Mouse (Mus musculus): ENCODE measurements around the gene Rad54l. TPM values are rescaled to one million over a fixed set of nuclear protein-coding genes. Genes with fewer than 3 reads are reported as not detected.

Rad54l gene
- polyA plus RNA-seq, 1 experiment from 2014 or later = 18.8 TPM

- Histone ChIP-seq H3K27me3 (replicated peaks; ENCODE audit: control insufficient read depth, insufficient read depth, low read length) (no peaks in the 10 kb centered on the region), H3K9ac (replicated peaks; ENCODE audit: low read depth, low read length) (no peak overlapping the region), H3K9me3 (ENCODE audit: control insufficient read depth, low read length) (no peaks in the 10 kb centered on the region), H3K4me1 (replicated peaks; ENCODE audit: control insufficient read depth, insufficient read depth, low read length) (peaks cover 15% of the 10 kb centered on the region), H3K4me3 (replicated peaks; ENCODE audit: low read length) (peak overlapping the region; percentile 77), H3K4me2 (ENCODE audit: low read length) (peak overlapping the region; percentile 95), H3K36me3 (ENCODE audit: control insufficient read depth, insufficient read depth) (no peaks in the 10 kb centered on the region), H3K27ac (ENCODE audit: low read length) (no peak overlapping the region)
- peak; percentile 5; the same call in 1 of the 2 replicates for ATAC-seq
- 12% methylated on average over 7 of the region's 7 CpGs for WGBS
These were observed 19.9 kb upstream of the Rad54l start for GRCm38 (mm10) chr4:116143317-116143811.

- Histone ChIP-seq H3K9ac (replicated peaks; ENCODE audit: low read depth, low read length) (no peak overlapping the region), H3K36me3 (ENCODE audit: control insufficient read depth, insufficient read depth) (no peaks in the 10 kb centered on the region), H3K27me3 (replicated peaks; ENCODE audit: control insufficient read depth, insufficient read depth, low read length) (no peaks in the 10 kb centered on the region), H3K27ac (ENCODE audit: low read length) (no peak overlapping the region), H3K4me2 (ENCODE audit: low read length) (no peak overlapping the region), H3K9me3 (ENCODE audit: control insufficient read depth, low read length) (no peaks in the 10 kb centered on the region), H3K4me3 (replicated peaks; ENCODE audit: low read length) (no peak overlapping the region), H3K4me1 (replicated peaks; ENCODE audit: control insufficient read depth, insufficient read depth, low read length) (peaks cover 15% of the 10 kb centered on the region)
- 81% methylated on average over 7 of the region's 7 CpGs for WGBS
- ATAC-seq = no peak
These were observed 18.8 kb upstream of the Rad54l start for GRCm38 (mm10) chr4:116142269-116142668.

- Histone ChIP-seq H3K9ac (replicated peaks; ENCODE audit: low read depth, low read length) (no peak overlapping the region), H3K27me3 (replicated peaks; ENCODE audit: control insufficient read depth, insufficient read depth, low read length) (no peaks in the 10 kb centered on the region), H3K4me2 (ENCODE audit: low read length) (no peak overlapping the region), H3K27ac (ENCODE audit: low read length) (no peak overlapping the region), H3K4me3 (replicated peaks; ENCODE audit: low read length) (no peak overlapping the region), H3K9me3 (ENCODE audit: control insufficient read depth, low read length) (no peaks in the 10 kb centered on the region), H3K4me1 (replicated peaks; ENCODE audit: control insufficient read depth, insufficient read depth, low read length) (peaks cover 15% of the 10 kb centered on the region), H3K36me3 (ENCODE audit: control insufficient read depth, insufficient read depth) (no peaks in the 10 kb centered on the region)
- 81% methylated on average over 1 of the region's 1 CpGs for whole genome bisulfite sequencing
- no peak for ATAC-seq
These were observed 18.2 kb upstream of the Rad54l start for GRCm38 (mm10) chr4:116141736-116142135.

- WGBS = 83% methylated on average over 7 of the region's 7 CpGs
- H3K9ac ChIP-seq (replicated peaks; ENCODE audit: low read depth, low read length) = no peak overlapping the region
These were observed 17.5 kb upstream of the Rad54l start for GRCm38 (mm10) chr4:116140801-116141574.

GRCm38 (mm10) chr4:116137421-116137996 is 14.0 kb upstream of the Rad54l start:
- Histone ChIP-seq H3K9me3 (ENCODE audit: control insufficient read depth, low read length) (no peaks in the 10 kb centered on the region), H3K4me3 (replicated peaks; ENCODE audit: low read length) (no peak overlapping the region), H3K36me3 (ENCODE audit: control insufficient read depth, insufficient read depth) (no peaks in the 10 kb centered on the region), H3K27me3 (replicated peaks; ENCODE audit: control insufficient read depth, insufficient read depth, low read length) (no peaks in the 10 kb centered on the region), H3K4me1 (replicated peaks; ENCODE audit: control insufficient read depth, insufficient read depth, low read length) (no peaks in the 10 kb centered on the region), H3K27ac (ENCODE audit: low read length) (no peak overlapping the region), H3K4me2 (ENCODE audit: low read length) (no peak overlapping the region), H3K9ac (replicated peaks; ENCODE audit: low read depth, low read length) (no peak overlapping the region)
- WGBS = 56% methylated on average over 13 of the region's 13 CpGs
- no peak for ATAC-seq

More at GRCm38 (mm10) chr4:116140801-116141574, 17.5 kb upstream of the Rad54l start:
- Histone ChIP-seq H3K9me3 (ENCODE audit: control insufficient read depth, low read length) (no peaks in the 10 kb centered on the region), H3K36me3 (ENCODE audit: control insufficient read depth, insufficient read depth) (no peaks in the 10 kb centered on the region), H3K4me3 (replicated peaks; ENCODE audit: low read length) (no peak overlapping the region), H3K27ac (ENCODE audit: low read length) (no peak overlapping the region), H3K27me3 (replicated peaks; ENCODE audit: control insufficient read depth, insufficient read depth, low read length) (no peaks in the 10 kb centered on the region), H3K4me1 (replicated peaks; ENCODE audit: control insufficient read depth, insufficient read depth, low read length) (peaks cover 15% of the 10 kb centered on the region), H3K4me2 (ENCODE audit: low read length) (no peak overlapping the region)
- no peak for ATAC-seq

- Histone ChIP-seq H3K27me3 (replicated peaks; ENCODE audit: control insufficient read depth, insufficient read depth, low read length) (no peaks in the 10 kb centered on the region), H3K9ac (replicated peaks; ENCODE audit: low read depth, low read length) (no peak overlapping the region), H3K36me3 (ENCODE audit: control insufficient read depth, insufficient read depth) (no peaks in the 10 kb centered on the region), H3K4me2 (ENCODE audit: low read length) (no peak overlapping the region), H3K4me1 (replicated peaks; ENCODE audit: control insufficient read depth, insufficient read depth, low read length) (no peaks in the 10 kb centered on the region), H3K4me3 (replicated peaks; ENCODE audit: low read length) (no peak overlapping the region), H3K27ac (ENCODE audit: low read length) (no peak overlapping the region), H3K9me3 (ENCODE audit: control insufficient read depth, low read length) (no peaks in the 10 kb centered on the region)
- ATAC-seq = peak; percentile 33; the same call in 1 of the 2 replicates
- 26% methylated on average over 2 of the region's 2 CpGs for WGBS
These were observed 11.5 kb upstream of the Rad54l start for GRCm38 (mm10) chr4:116134990-116135389.

GRCm38 (mm10) chr4:116133126-116133525 is 9.6 kb upstream of the Rad54l start:
- H3K27ac ChIP-seq (ENCODE audit: low read length) = no peak overlapping the region
- no peak overlapping the region for H3K9ac ChIP-seq (replicated peaks; ENCODE audit: low read depth, low read length)
- H3K4me1 ChIP-seq (replicated peaks; ENCODE audit: control insufficient read depth, insufficient read depth, low read length) = no peaks in the 10 kb centered on the region
- no peak overlapping the region for H3K4me2 ChIP-seq (ENCODE audit: low read length)
- H3K27me3 ChIP-seq (replicated peaks; ENCODE audit: control insufficient read depth, insufficient read depth, low read length) = no peaks in the 10 kb centered on the region
- 87% methylated on average over 4 of the region's 4 CpGs for WGBS
- H3K9me3 ChIP-seq (ENCODE audit: control insufficient read depth, low read length) = no peaks in the 10 kb centered on the region
- H3K36me3 ChIP-seq (ENCODE audit: control insufficient read depth, insufficient read depth) = no peaks in the 10 kb centered on the region
- ATAC-seq = no peak
- H3K4me3 ChIP-seq (replicated peaks; ENCODE audit: low read length) = no peak overlapping the region

- H3K9ac ChIP-seq (replicated peaks; ENCODE audit: low read depth, low read length) = no peak overlapping the region
- no peak overlapping the region for H3K4me2 ChIP-seq (ENCODE audit: low read length)
- H3K27me3 ChIP-seq (replicated peaks; ENCODE audit: control insufficient read depth, insufficient read depth, low read length) = no peaks in the 10 kb centered on the region
- H3K36me3 ChIP-seq (ENCODE audit: control insufficient read depth, insufficient read depth) = no peaks in the 10 kb centered on the region
- H3K4me1 ChIP-seq (replicated peaks; ENCODE audit: control insufficient read depth, insufficient read depth, low read length) = peaks cover 11% of the 10 kb centered on the region
- WGBS = 75% methylated on average over 6 of the region's 6 CpGs
- no peaks in the 10 kb centered on the region for H3K9me3 ChIP-seq (ENCODE audit: control insufficient read depth, low read length)
- H3K4me3 ChIP-seq (replicated peaks; ENCODE audit: low read length) = no peak overlapping the region
- no peak for ATAC-seq
- H3K27ac ChIP-seq (ENCODE audit: low read length) = no peak overlapping the region
These were observed 4.5 kb upstream of the Rad54l start for GRCm38 (mm10) chr4:116127956-116128355.

- H3K27me3 ChIP-seq (replicated peaks; ENCODE audit: control insufficient read depth, insufficient read depth, low read length) = no peaks in the 10 kb centered on the region
- no peak overlapping the region for H3K4me2 ChIP-seq (ENCODE audit: low read length)
- no peak overlapping the region for H3K27ac ChIP-seq (ENCODE audit: low read length)
- H3K4me1 ChIP-seq (replicated peaks; ENCODE audit: control insufficient read depth, insufficient read depth, low read length) = peaks cover 17% of the 10 kb centered on the region
- WGBS = 96% methylated on average over 4 of the region's 4 CpGs
- H3K9me3 ChIP-seq (ENCODE audit: control insufficient read depth, low read length) = no peaks in the 10 kb centered on the region
- no peak for ATAC-seq
- no peak overlapping the region for H3K4me3 ChIP-seq (replicated peaks; ENCODE audit: low read length)
- H3K36me3 ChIP-seq (ENCODE audit: control insufficient read depth, insufficient read depth) = no peaks in the 10 kb centered on the region
- no peak overlapping the region for H3K9ac ChIP-seq (replicated peaks; ENCODE audit: low read depth, low read length)
These were observed 2.4 kb upstream of the Rad54l start for GRCm38 (mm10) chr4:116125803-116126386.
